Mouse (Mus musculus) embryo, embryonic 10 days (tissue): ENCODE data around the gene 2810408A11Rik.
"Not testable (repeated sequence)": the region's sequence is repeated elsewhere in the genome, so short reads cannot be mapped to it uniquely, and the experiment has no call there.

ENCODE experiments used
- DNase-seq: peaks from one replicate; pipeline ENCODE4 v3.0.0-alpha.2; 2015; ENCODE audit warnings: low spot score

2810408A11Rik gene

GRCm38 (mm10) chr11:69930967-69931537, 30.3 kb upstream of the 2810408A11Rik start:
- DNase-seq = no peak

GRCm38 (mm10) chr11:69930176-69930575, 29.4 kb upstream of the 2810408A11Rik start:
- not testable (repeated sequence) for DNase-seq

GRCm38 (mm10) chr11:69929712-69930111, 28.9 kb upstream of the 2810408A11Rik start:
- DNase-seq = no peak

- no peak for DNase-seq
Observed at GRCm38 (mm10) chr11:69927501-69927900, 26.7 kb upstream of the 2810408A11Rik start.

GRCm38 (mm10) chr11:69922796-69923195, 22.0 kb upstream of the 2810408A11Rik start:
- DNase-seq = no peak

GRCm38 (mm10) chr11:69922012-69922756, 21.4 kb upstream of the 2810408A11Rik start:
- DNase-seq = no peak

GRCm38 (mm10) chr11:69921114-69922011, 20.6 kb upstream of the 2810408A11Rik start, which contains the start of gene Eif5a:
Gene Eif5a, minus strand, starts transcription at chr11:69921958.
- DNase-seq = peak; percentile 100

GRCm38 (mm10) chr11:69920266-69921031, 19.7 kb upstream of the 2810408A11Rik start:
- peak; percentile 64 for DNase-seq

- peak; percentile 77 for DNase-seq
Observed at GRCm38 (mm10) chr11:69919661-69920265, 19.0 kb upstream of the 2810408A11Rik start.

GRCm38 (mm10) chr11:69919053-69919452, 18.3 kb upstream of the 2810408A11Rik start:
- no peak for DNase-seq

GRCm38 (mm10) chr11:69918118-69918517, 17.3 kb upstream of the 2810408A11Rik start:
- DNase-seq = no peak

- DNase-seq = no peak
Observed at GRCm38 (mm10) chr11:69917379-69917948, 16.7 kb upstream of the 2810408A11Rik start.

- not testable (repeated sequence) for DNase-seq
Observed at GRCm38 (mm10) chr11:69916652-69917378, 16.0 kb upstream of the 2810408A11Rik start.

GRCm38 (mm10) chr11:69915667-69916627, 15.2 kb upstream of the 2810408A11Rik start:
- no peak for DNase-seq

- no peak for DNase-seq
Observed at GRCm38 (mm10) chr11:69914917-69915430, 14.2 kb upstream of the 2810408A11Rik start.

GRCm38 (mm10) chr11:69914372-69914764, 13.6 kb upstream of the 2810408A11Rik start:
- peak; percentile 48 for DNase-seq

- DNase-seq = peak; percentile 97
Observed at GRCm38 (mm10) chr11:69913554-69914371, 13.0 kb upstream of the 2810408A11Rik start, which contains the start of gene Gps2. Gene Gps2, plus strand, starts transcription at chr11:69913888.
